Mouse (Mus musculus) liver, adult 2 months (tissue): ENCODE results near the gene Rab3ip. TPM values are rescaled to one million over a fixed set of nuclear protein-coding genes. Genes with fewer than 3 reads are reported as not detected.

Experiments
- DNase-seq: peaks from one replicate; pipeline ENCODE4 v3.0.0-alpha.2; 2011; ENCODE audit warnings: low read depth, low spot score; ENCODE audit errors: extremely low read depth
- H3K27ac ChIP-seq: fragments of 200-500 bp; replicated peaks from 2 replicates; pipeline ENCODE4 v1.5.1; 2012; ENCODE audit warnings: low read depth, mild to moderate bottlenecking, control low read depth, inconsistent platforms, low read length; ENCODE audit not compliant: insufficient read depth
- H3K27me3 ChIP-seq: fragments of 200-500 bp; 2 replicates; pipeline ENCODE4 v1.6.1; 2012; ENCODE audit warnings: mild to moderate bottlenecking, moderate library complexity, low read length, inconsistent platforms; ENCODE audit not compliant: control insufficient read depth, insufficient read depth
- H3K36me3 ChIP-seq: fragments of 200-500 bp; 2 replicates; pipeline ENCODE4 v1.6.1; 2012; ENCODE audit warnings: low read length, inconsistent platforms; ENCODE audit not compliant: control insufficient read depth, insufficient read depth
- H3K4me1 ChIP-seq: fragments of 200-500 bp; 2 replicates; pipeline ENCODE4 v1.6.1; 2011; ENCODE audit warnings: low read length; ENCODE audit not compliant: control insufficient read depth, insufficient read depth
- H3K4me3 ChIP-seq: fragments of 200-500 bp; 2 replicates; pipeline ENCODE4 v1.5.1; 2011; ENCODE audit warnings: low read depth, mild to moderate bottlenecking, control low read depth, low read length, moderate library complexity; ENCODE audit not compliant: insufficient read depth
- H3K79me2 ChIP-seq: fragments of 200-500 bp; 2 replicates; pipeline ENCODE4 v1.6.1; 2012; ENCODE audit warnings: inconsistent platforms, mild to moderate bottlenecking, low read length, moderate library complexity; ENCODE audit not compliant: control insufficient read depth, insufficient read depth
- H3K9ac ChIP-seq: fragments of 200-500 bp; 2 replicates; pipeline ENCODE4 v1.6.1; 2012; ENCODE audit warnings: low read depth, mild to moderate bottlenecking, control low read depth, inconsistent platforms, low read length
- CTCF ChIP-seq: fragments of 200-500 bp; IDR thresholded peaks from 2 replicates; pipeline ENCODE4 v1.5.1; 2011; ENCODE audit warnings: low read depth, low read length, control low read depth
- POLR2A ChIP-seq: fragments of 200-500 bp; IDR thresholded peaks from 2 replicates; pipeline ENCODE4 v1.6.1; 2011; ENCODE audit warnings: low read length, control low read depth; ENCODE audit not compliant: insufficient read depth; ENCODE audit errors: extremely low read depth
- WGBS: fragments of 180-500 bp; shearing (Covaris S2); methylation state at CpG from one replicate; pipeline ENCODE4 v1.1.7; 2018; 5-methylcytosine and 5-hydroxymethylcytosine counted together
- polyA plus RNA-seq: library from polyadenylated mRNA; depleted of rRNA; stranded (reverse); fragments of >200 nt; gene quantifications from 2 replicates; pipeline ENCODE4 v1.2.3, GENCODE M21; 2012
- total RNA-seq: library from RNA; depleted of rRNA; stranded (reverse); fragments of >200 nt; gene quantifications from 2 replicates; pipeline ENCODE4 v1.2.3, GENCODE M21; 2014

The Rab3ip gene
- total and polyA plus RNA-seq, 2 experiments = 25.9 to 66.5 TPM

- H3K79me2 ChIP-seq = no peaks in the 10 kb centered on the region
- no peaks in the 10 kb centered on the region for H3K4me1 ChIP-seq
- H3K27me3 ChIP-seq = no peaks in the 10 kb centered on the region
- TF ChIP-seq CTCF (no peak), POLR2A (no peak)
- no peak for DNase-seq
- no peak overlapping the region for H3K27ac ChIP-seq
- no peak overlapping the region for H3K9ac ChIP-seq
- 71% methylated on average over 5 of the region's 5 CpGs for WGBS
- no peaks in the 10 kb centered on the region for H3K36me3 ChIP-seq
- no peak overlapping the region for H3K4me3 ChIP-seq
These were observed 14.7 kb upstream of the Rab3ip start for GRCm38 (mm10) chr10:116965297-116965696.

- WGBS = 69% methylated on average over 4 of the region's 4 CpGs
- no peaks in the 10 kb centered on the region for H3K4me1 ChIP-seq
- no peaks in the 10 kb centered on the region for H3K27me3 ChIP-seq
- TF ChIP-seq CTCF (no peak), POLR2A (no peak)
- H3K4me3 ChIP-seq = no peak overlapping the region
- no peak for DNase-seq
- no peaks in the 10 kb centered on the region for H3K79me2 ChIP-seq
- no peak overlapping the region for H3K27ac ChIP-seq
- no peak overlapping the region for H3K9ac ChIP-seq
- no peaks in the 10 kb centered on the region for H3K36me3 ChIP-seq
These were observed 14.0 kb upstream of the Rab3ip start for GRCm38 (mm10) chr10:116964571-116964970.

- WGBS = 60% methylated on average over 11 of the region's 11 CpGs
- TF ChIP-seq POLR2A (no peak), CTCF (no peak)
- no peak overlapping the region for H3K4me3 ChIP-seq
- H3K36me3 ChIP-seq = no peaks in the 10 kb centered on the region
- no peaks in the 10 kb centered on the region for H3K79me2 ChIP-seq
- DNase-seq = no peak
- H3K9ac ChIP-seq = no peak overlapping the region
- no peaks in the 10 kb centered on the region for H3K27me3 ChIP-seq
- H3K27ac ChIP-seq = no peak overlapping the region
- H3K4me1 ChIP-seq = no peaks in the 10 kb centered on the region
These were observed 13.5 kb upstream of the Rab3ip start for GRCm38 (mm10) chr10:116964084-116964483.

GRCm38 (mm10) chr10:116962803-116963202, 12.2 kb upstream of the Rab3ip start:
- Histone ChIP-seq H3K36me3 (no peaks in the 10 kb centered on the region), H3K9ac (no peak overlapping the region), H3K4me3 (no peak overlapping the region), H3K27ac (no peak overlapping the region), H3K27me3 (no peaks in the 10 kb centered on the region), H3K79me2 (no peaks in the 10 kb centered on the region), H3K4me1 (no peaks in the 10 kb centered on the region)
- no peak for DNase-seq
- TF ChIP-seq CTCF (no peak), POLR2A (no peak)
- WGBS = 59% methylated on average over 17 of the region's 17 CpGs

- no peak overlapping the region for H3K9ac ChIP-seq
- WGBS = 89% methylated on average over 14 of the region's 14 CpGs
- no peaks in the 10 kb centered on the region for H3K27me3 ChIP-seq
- no peaks in the 10 kb centered on the region for H3K36me3 ChIP-seq
- DNase-seq = no peak
- TF ChIP-seq CTCF (no peak), POLR2A (no peak)
- H3K27ac ChIP-seq = no peak overlapping the region
- no peaks in the 10 kb centered on the region for H3K79me2 ChIP-seq
- no peak overlapping the region for H3K4me3 ChIP-seq
- H3K4me1 ChIP-seq = no peaks in the 10 kb centered on the region
These were observed 11.6 kb upstream of the Rab3ip start for GRCm38 (mm10) chr10:116962152-116962551.

GRCm38 (mm10) chr10:116957867-116958551, 7.4 kb upstream of the Rab3ip start:
- TF ChIP-seq CTCF (no peak), POLR2A (no peak)
- Histone ChIP-seq H3K4me3 (no peak overlapping the region), H3K4me1 (no peaks in the 10 kb centered on the region), H3K27me3 (no peaks in the 10 kb centered on the region), H3K36me3 (no peaks in the 10 kb centered on the region), H3K79me2 (no peaks in the 10 kb centered on the region), H3K27ac (no peak overlapping the region), H3K9ac (no peak overlapping the region)
- DNase-seq = no peak
- WGBS = 57% methylated on average over 5 of the region's 5 CpGs
